Mouse (Mus musculus): ENCODE results near the gene D130040H23Rik. TPM values are rescaled to one million over a fixed set of nuclear protein-coding genes. Genes with fewer than 3 reads are reported as not detected.
A peak's percentile ranks its signal among the peaks of the same experiment; 100 is the strongest.

The D130040H23Rik gene
- total RNA-seq (2014; rRNA removed) (15.7 TPM in 2 replicates), polyA plus RNA-seq (2015; fragmentation: Nextera tagmentation; extraction: Ambion mirVana) (4.6 and 8.4 TPM in 2 replicates)

- peaks cover 2% of the 10 kb centered on the region; the same call in 1 of the 2 replicates for H3K9me3 ChIP-seq (ENCODE audit: low read length)
- peaks cover 3% of the 10 kb centered on the region; the same call in 1 of the 2 replicates for H3K4me1 ChIP-seq (ENCODE audit: insufficient read depth)
- DNase-seq (peak; percentile 93), ATAC-seq (peak; percentile 100)
- no peak for TF ChIP-seq CTCF (IDR thresholded peaks at IDR 0.05; ENCODE audit: low read depth)
- H3K27me3 ChIP-seq (ENCODE audit: insufficient read depth, low read length) = no peaks in the 10 kb centered on the region
- 0 out of 2 replicates have a peak, but pooled peaks cover 4% of the 10 kb centered on the region for H3K36me3 ChIP-seq (ENCODE audit: insufficient read depth)
- WGBS = 7% methylated on average over 12 of the region's 12 CpGs
- H3K27ac ChIP-seq (ENCODE audit: low read depth, low read length) = peak within 1 kb of the TSS; percentile 93
- H3K4me2 ChIP-seq (ENCODE audit: low read depth) = peak within 1 kb of the TSS; percentile 58
- peak within 1 kb of the TSS; percentile 78 for H3K9ac ChIP-seq
- H3K4me3 ChIP-seq (ENCODE audit: low read depth, low read length) = peak within 1 kb of the TSS; percentile 63
These were observed at the start of gene D130040H23Rik for GRCm38 (mm10) chr8:69270386-69271202. TSS of gene D130040H23Rik (plus strand) at chr8:69271080.

- ATAC-seq (no peak), DNase-seq (no peak)
- H3K4me3 ChIP-seq (ENCODE audit: low read depth, low read length) = no peak overlapping the region
- H3K4me1 ChIP-seq (ENCODE audit: insufficient read depth) = no peaks in the 10 kb centered on the region
- no peak overlapping the region for H3K9ac ChIP-seq
- no peaks in the 10 kb centered on the region for H3K9me3 ChIP-seq (ENCODE audit: low read length)
- no peak overlapping the region for H3K27ac ChIP-seq (ENCODE audit: low read depth, low read length)
- H3K4me2 ChIP-seq (ENCODE audit: low read depth) = no peak overlapping the region
- no peaks in the 10 kb centered on the region for H3K36me3 ChIP-seq (ENCODE audit: insufficient read depth)
- WGBS = 91% methylated on average over 2 of the region's 2 CpGs
- TF ChIP-seq CTCF (IDR thresholded peaks at IDR 0.05; ENCODE audit: low read depth) = no peak
- no peaks in the 10 kb centered on the region for H3K27me3 ChIP-seq (ENCODE audit: insufficient read depth, low read length)
These were observed 28.3 kb upstream of the D130040H23Rik start for GRCm38 (mm10) chr8:69242541-69242940.

- Histone ChIP-seq H3K4me1 (ENCODE audit: insufficient read depth) (peaks cover 3% of the 10 kb centered on the region; the same call in 1 of the 2 replicates), H3K36me3 (ENCODE audit: insufficient read depth) (no peaks in the 10 kb centered on the region), H3K9me3 (ENCODE audit: low read length) (no peaks in the 10 kb centered on the region), H3K27ac (ENCODE audit: low read depth, low read length) (no peak overlapping the region), H3K4me3 (ENCODE audit: low read depth, low read length) (no peak overlapping the region), H3K27me3 (ENCODE audit: insufficient read depth, low read length) (no peaks in the 10 kb centered on the region), H3K4me2 (ENCODE audit: low read depth) (no peak overlapping the region), H3K9ac (no peak overlapping the region)
- TF ChIP-seq CTCF (IDR thresholded peaks at IDR 0.05; ENCODE audit: low read depth) = 0 out of 2 replicates have a peak, but pooled peaks have one; percentile 17
- 61% methylated on average over 4 of the region's 4 CpGs for WGBS
- ATAC-seq (no peak), DNase-seq (no peak)
These were observed 2.4 kb upstream of the D130040H23Rik start for GRCm38 (mm10) chr8:69268525-69268924.

DNA sequence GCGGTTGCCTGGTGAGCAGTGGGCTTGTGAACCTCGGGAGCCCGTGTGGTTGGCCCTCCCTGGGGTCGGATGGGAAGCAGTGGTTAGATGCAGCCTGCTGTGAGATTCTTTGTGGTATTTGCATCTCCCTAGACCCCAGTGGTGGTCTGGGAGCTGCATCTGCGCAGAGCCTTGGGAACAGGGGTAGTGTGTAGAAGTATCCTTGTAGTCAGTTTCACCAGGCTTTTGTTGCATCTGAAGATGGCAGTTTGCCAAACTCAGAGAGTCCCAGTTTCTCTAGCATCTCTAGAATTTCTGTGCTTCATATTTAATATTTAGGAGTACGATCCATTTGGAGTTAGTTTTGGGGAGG is 299 bp downstream of the D130040H23Rik start:
- peak overlapping the region; percentile 58 for H3K4me2 ChIP-seq (ENCODE audit: low read depth)
- peak; percentile 87 for ATAC-seq
- H3K4me3 ChIP-seq (ENCODE audit: low read depth, low read length) = peak overlapping the region; percentile 63
- peaks cover 6% of the 10 kb centered on the region; the same call in 1 of the 2 replicates for H3K9me3 ChIP-seq (ENCODE audit: low read length)
- H3K36me3 ChIP-seq (ENCODE audit: insufficient read depth) = 0 out of 2 replicates have a peak, but pooled peaks cover 4% of the 10 kb centered on the region
- H3K9ac ChIP-seq = peak overlapping the region; percentile 78
- no peak; the same call in 1 of the 2 replicates for TF ChIP-seq CTCF (IDR thresholded peaks at IDR 0.05; ENCODE audit: low read depth)
- peak overlapping the region; percentile 93 for H3K27ac ChIP-seq (ENCODE audit: low read depth, low read length)
- H3K4me1 ChIP-seq (ENCODE audit: insufficient read depth) = peaks cover 3% of the 10 kb centered on the region; the same call in 1 of the 2 replicates
- DNase-seq = no peak
- WGBS = 10% methylated on average over 6 of the region's 6 CpGs
- no peaks in the 10 kb centered on the region for H3K27me3 ChIP-seq (ENCODE audit: insufficient read depth, low read length)

DNA sequence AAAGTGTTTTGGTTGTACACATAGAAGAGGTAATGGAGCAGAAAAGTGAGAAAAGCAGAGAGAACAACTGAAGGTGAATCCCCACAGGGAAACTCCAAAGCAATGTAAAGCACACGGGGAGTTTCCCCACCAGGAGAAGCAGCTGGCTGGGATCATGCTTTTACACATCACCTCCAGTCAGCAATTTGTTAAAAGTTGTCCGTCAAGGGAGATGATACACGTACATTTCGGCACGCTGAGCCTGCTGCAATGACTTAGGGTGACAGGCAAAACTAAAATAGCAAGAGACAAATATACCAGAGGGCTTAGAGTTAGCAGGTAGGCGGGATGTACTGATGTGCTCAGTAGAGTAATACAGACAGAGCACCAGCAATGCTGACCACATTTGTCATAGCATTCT is 1.6 kb downstream of the D130040H23Rik start:
- Histone ChIP-seq H3K9ac (no peak overlapping the region), H3K4me2 (ENCODE audit: low read depth) (no peak overlapping the region), H3K9me3 (ENCODE audit: low read length) (peaks cover 11% of the 10 kb centered on the region; the same call in 1 of the 2 replicates), H3K4me3 (ENCODE audit: low read depth, low read length) (no peak overlapping the region), H3K36me3 (ENCODE audit: insufficient read depth) (0 out of 2 replicates have a peak, but pooled peaks cover 4% of the 10 kb centered on the region), H3K4me1 (ENCODE audit: insufficient read depth) (peaks cover 3% of the 10 kb centered on the region; the same call in 1 of the 2 replicates), H3K27me3 (ENCODE audit: insufficient read depth, low read length) (no peaks in the 10 kb centered on the region), H3K27ac (ENCODE audit: low read depth, low read length) (no peak overlapping the region)
- ATAC-seq (no peak), DNase-seq (no peak)
- 89% methylated on average over 6 of the region's 6 CpGs for WGBS
- no peak for TF ChIP-seq CTCF (IDR thresholded peaks at IDR 0.05; ENCODE audit: low read depth)

- Histone ChIP-seq H3K27me3 (ENCODE audit: insufficient read depth, low read length) (no peaks in the 10 kb centered on the region), H3K4me3 (ENCODE audit: low read depth, low read length) (no peak overlapping the region), H3K27ac (ENCODE audit: low read depth, low read length) (no peak overlapping the region), H3K9me3 (ENCODE audit: low read length) (0 out of 2 replicates have a peak, but pooled peaks cover 3% of the 10 kb centered on the region), H3K4me1 (ENCODE audit: insufficient read depth) (no peaks in the 10 kb centered on the region), H3K36me3 (ENCODE audit: insufficient read depth) (no peaks in the 10 kb centered on the region; the same call in 1 of the 2 replicates), H3K4me2 (ENCODE audit: low read depth) (no peak overlapping the region), H3K9ac (no peak overlapping the region)
- TF ChIP-seq CTCF (IDR thresholded peaks at IDR 0.05; ENCODE audit: low read depth) = no peak
- DNase-seq (no peak), ATAC-seq (no peak)
- 89% methylated on average over 2 of the region's 2 CpGs for WGBS
These were observed 53.9 kb downstream of the D130040H23Rik start for GRCm38 (mm10) chr8:69324771-69325170.

Data from forebrain, postnatal 0 days (tissue).